Mouse (Mus musculus) splenic B cell, adult 2 months (primary cell): ENCODE results near the gene Pank2.

Experiments
- DNase-seq: peaks from one replicate; pipeline ENCODE4 v3.0.0-alpha.2; 2011; ENCODE audit warnings: low read depth, low spot score
- H3K27me3 ChIP-seq: 2 replicates; pipeline ENCODE4 v1.6.1; 2012; ENCODE audit warnings: mild to moderate bottlenecking, low read length, moderate library complexity, mixed read lengths; ENCODE audit not compliant: control insufficient read depth, poor library complexity, insufficient read depth, severe bottlenecking
- H3K36me3 ChIP-seq: 2 replicates; pipeline ENCODE4 v1.6.1; 2012; ENCODE audit warnings: mild to moderate bottlenecking, low read length, moderate library complexity, mixed read lengths; ENCODE audit not compliant: control insufficient read depth, poor library complexity, insufficient read depth, severe bottlenecking

Pank2 gene

DNA sequence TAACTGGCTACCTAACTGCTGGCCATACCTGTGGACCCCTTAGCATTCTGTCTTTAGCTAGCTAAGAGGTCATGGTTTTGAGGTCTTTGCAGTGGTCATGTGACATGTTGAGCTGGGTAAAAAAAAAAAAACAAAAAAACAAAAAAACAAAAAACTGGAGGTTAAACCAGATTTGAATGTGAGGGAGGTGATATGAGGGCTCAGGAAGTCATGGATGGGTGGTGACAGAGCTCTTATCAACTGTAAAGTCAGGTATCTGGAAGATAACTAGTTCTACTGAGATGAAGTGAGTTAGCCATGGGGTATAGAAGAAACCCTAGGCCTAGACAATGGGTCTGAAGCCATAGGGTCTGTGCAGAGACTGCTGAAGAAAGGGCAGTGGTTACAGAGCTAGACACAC, 20.1 kb upstream of the Pank2 start:
- H3K36me3 ChIP-seq = peaks cover 24% of the 10 kb centered on the region
- no peak for DNase-seq
- no peaks in the 10 kb centered on the region for H3K27me3 ChIP-seq

DNA sequence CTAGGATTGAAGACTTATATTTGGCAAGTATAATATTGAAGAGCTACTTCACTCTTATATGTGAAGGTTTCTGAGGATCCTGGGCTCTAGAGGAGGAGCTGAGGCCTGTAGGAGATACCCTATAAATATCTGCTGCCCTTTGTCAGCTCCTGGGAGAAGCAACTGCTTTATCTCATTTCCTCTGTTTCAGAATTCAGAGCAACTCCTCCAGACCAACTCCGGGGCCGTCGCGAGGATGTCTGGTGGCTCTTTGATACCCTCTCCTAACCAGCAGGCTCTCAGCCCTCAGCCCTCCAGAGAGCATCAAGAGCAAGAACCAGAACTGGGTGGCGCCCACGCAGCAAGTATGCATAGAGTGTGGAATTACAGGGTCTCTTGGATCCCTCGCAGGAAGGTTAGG, 19.4 kb upstream of the Pank2 start:
- Histone ChIP-seq H3K27me3 (no peaks in the 10 kb centered on the region), H3K36me3 (peaks cover 24% of the 10 kb centered on the region)
- no peak for DNase-seq

DNA sequence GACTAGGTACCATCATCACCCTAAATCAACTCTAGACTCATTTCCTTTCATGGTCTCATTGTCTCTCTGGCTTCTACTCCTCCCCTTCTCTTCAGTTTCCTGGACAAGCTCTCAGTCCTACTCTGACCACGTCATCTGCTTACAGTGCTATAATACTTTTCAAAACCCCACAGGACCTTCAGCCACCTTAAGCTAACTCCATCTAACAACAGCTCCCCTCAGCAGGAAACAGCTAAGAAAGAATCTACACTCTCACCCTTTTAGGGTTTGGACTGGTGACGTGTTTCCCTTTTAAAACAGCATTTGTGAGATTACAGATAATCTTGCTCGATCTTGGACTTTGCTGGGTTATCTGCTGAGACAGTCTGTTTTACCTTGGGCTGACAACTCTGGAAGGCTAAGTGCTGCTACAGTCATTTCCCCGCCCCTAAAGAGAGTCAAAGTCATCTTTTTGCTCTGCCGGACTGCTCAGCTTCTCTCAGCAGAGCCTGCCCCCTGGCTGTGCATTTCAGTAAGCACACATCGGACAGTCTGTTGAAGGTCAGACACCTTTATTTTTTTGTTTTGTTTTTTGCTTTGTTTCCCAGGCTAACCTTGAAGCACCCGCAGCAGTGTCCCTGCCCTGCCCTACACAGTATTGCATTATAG, 8.5 kb upstream of the Pank2 start:
- no peaks in the 10 kb centered on the region for H3K27me3 ChIP-seq
- DNase-seq = peak; percentile 83

DNA sequence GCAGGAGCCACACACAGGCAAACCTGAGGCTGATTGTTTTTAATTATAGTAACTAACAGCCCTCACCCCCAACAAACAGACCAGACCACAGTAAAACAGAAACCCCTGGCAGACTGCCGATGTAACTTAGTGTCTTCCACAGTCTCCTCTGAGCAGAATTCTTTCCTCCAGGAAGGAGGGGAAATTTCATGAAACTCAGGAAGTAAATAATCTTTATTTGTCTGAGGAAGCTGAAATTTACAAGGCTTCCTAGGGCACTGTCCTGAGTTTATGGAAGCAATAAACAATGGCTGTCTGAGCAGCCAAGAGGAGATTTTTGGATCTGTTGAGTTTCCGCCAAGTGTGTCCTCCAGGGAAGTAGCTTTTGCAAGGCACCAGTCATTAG, 8.0 kb upstream of the Pank2 start:
- no peaks in the 10 kb centered on the region for H3K27me3 ChIP-seq
- H3K36me3 ChIP-seq = no peaks in the 10 kb centered on the region
- DNase-seq = no peak

More for the DNA sequence above, 8.5 kb upstream of the Pank2 start:
- no peaks in the 10 kb centered on the region for H3K36me3 ChIP-seq

DNA sequence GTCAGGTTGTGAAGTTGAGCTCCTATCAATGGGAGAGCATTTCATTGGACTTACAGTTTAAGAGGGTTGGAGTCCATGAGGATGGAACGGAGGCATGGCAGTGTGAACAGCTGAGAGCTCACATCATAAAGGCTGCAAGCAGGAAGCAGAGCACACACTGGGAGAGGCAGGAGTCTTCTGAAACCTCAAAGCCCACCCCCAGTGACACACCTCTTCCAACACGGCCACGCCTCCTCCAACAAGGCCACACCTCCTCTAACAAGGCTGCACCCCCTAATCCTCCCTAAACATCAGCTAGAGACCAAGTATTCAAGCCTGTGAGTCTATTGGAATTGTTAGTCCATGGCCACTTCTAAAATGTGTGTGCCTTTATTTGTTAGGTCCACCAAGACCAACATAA, 6.6 kb upstream of the Pank2 start:
- DNase-seq = no peak
- no peaks in the 10 kb centered on the region for H3K36me3 ChIP-seq
- no peaks in the 10 kb centered on the region for H3K27me3 ChIP-seq

DNA sequence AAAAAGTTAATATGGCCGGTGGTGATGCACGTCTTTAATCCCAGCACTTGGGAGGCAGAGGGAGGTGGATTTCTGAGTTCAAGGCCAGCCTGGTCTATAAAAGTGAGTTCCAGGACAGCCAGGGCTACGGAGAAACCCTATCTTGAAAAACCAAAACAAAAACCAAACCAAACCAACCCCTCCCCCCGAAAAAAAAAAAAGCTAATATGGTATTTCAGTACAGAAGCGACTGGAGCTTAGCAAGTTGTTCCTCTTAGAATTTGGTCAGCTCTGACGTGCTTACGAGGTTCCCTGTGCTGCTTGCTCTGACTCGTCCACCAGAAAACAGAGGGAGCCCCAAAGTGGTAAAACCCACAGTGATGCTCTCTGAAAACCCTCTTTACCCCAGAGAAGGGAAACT, 3.6 kb upstream of the Pank2 start:
- no peaks in the 10 kb centered on the region for H3K27me3 ChIP-seq
- no peak for DNase-seq

DNA sequence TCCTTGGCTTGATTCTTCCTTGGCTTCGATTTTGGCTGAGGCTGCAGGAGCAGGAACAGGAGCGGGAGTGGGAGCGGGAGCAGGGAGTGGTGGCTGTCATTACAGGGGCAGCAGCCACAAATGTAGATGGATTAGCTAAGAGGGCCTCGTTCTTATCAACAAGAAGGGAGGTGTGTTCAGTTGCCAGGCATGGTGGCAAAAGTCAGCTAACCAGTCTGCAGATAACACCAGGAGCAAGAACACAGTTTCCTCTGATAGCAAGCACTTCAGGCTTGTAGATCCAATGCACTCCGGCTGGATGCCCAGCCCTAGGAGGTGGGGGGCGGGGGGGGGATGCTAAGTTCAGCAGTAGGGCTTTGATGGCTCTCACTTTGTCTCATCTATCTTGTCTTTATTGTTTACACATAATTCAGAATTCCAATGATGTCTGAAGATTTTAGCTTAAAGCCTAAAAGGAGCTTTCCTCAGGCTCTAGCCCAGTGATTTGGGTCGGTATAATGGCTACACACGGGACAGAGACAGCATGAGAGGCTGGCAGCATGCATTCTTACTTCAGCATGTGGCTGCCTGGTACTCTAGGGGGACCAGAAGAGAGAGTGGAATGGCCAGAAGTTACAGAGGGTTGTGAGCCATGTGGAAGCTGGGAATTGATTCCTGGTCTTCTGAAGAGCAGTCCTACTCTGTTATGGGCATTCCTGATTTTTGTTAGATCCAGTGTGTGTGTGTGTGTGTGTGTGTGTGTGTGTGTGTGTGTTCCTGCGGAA, 1.6 kb upstream of the Pank2 start:
- Histone ChIP-seq H3K36me3 (no peaks in the 10 kb centered on the region), H3K27me3 (no peaks in the 10 kb centered on the region)
- DNase-seq = no peak

More for the DNA sequence above, 3.6 kb upstream of the Pank2 start:
- no peaks in the 10 kb centered on the region for H3K36me3 ChIP-seq

DNA sequence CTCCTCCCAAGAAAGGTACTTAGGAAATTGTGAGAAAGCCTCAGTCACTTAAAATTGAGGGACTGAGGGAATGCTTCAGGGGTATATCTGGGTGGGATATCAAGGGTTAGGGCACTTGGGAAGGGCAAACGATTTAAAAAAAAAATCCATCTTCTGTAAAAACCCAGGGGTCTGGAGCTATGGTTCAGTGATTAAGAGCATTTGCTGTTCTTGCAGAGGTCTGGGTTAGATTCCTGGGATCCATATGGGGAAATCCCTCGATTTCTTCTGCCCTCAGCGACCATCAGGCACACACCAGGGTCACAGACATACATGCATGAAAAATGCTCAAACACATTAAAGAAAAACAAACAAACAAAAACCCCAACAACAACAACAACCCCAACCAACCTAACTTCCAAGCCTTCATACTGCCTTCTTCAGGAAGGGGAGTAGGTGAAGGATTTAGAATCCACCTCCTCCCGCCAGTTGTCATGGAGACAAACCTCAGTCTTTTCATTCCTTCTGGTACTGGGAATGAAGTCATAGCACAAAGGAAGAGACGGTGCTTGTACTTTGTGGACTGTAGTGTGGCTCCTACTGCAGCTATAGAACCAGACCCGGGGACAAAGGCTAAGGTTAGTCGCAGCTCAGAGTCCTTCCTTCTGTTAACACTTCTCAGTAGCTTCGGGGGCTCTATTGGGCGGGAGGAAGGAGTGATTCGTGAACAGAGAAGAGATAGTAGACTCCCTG, 648 bp upstream of the Pank2 start:
- H3K36me3 ChIP-seq = no peaks in the 10 kb centered on the region

DNA sequence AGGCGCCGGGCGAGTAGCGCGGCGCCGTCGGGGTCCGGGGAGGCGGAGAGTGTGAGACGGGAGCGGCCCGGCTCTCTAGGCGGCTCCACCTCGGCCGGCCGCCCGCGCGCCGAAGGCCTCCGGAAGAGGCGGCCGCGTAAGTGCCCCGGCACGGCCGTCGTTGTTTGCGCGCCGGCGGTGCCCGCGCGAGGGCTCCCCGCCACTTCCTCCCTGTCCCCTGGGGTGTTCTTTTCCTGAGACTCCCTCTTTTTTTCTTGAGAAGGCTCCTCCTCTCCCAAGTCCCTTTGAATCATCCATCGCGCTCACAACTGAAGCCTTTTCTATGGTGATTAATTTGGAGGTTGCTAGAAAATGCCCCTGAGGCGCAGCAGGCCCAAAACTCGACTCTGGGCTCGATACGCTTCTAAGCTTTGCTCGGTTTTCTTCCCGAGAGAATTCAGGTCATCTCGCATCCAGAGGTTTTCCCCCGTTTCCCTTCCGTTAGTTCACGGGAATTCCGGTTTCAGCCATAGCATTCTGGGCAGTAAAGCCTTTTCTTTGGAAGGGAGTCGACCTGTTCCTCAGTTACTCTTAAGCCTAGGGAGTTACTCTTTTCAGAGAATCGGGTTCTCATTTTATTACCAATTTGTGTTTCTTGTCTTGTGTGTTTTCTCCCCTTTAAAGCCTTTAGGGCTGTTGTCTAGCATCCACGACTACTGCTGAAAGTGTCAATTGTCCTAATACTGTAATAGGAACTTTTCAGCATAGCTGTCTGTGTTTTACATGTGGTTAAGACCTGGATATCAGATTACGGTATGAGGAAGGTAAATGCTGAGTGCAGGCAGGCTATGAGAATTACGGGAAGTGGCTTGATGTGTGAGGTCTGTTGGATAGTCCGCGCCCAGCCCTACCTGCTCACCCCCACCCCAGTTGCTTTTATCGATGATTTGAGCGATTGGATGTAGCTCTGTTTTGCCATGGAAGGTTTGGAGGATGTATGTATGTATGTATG, 680 bp downstream of the Pank2 start:
- Histone ChIP-seq H3K36me3 (no peaks in the 10 kb centered on the region), H3K27me3 (no peaks in the 10 kb centered on the region)
- DNase-seq = peak; percentile 47

More for the DNA sequence above, 648 bp upstream of the Pank2 start:
- no peaks in the 10 kb centered on the region for H3K27me3 ChIP-seq
- no peak for DNase-seq

DNA sequence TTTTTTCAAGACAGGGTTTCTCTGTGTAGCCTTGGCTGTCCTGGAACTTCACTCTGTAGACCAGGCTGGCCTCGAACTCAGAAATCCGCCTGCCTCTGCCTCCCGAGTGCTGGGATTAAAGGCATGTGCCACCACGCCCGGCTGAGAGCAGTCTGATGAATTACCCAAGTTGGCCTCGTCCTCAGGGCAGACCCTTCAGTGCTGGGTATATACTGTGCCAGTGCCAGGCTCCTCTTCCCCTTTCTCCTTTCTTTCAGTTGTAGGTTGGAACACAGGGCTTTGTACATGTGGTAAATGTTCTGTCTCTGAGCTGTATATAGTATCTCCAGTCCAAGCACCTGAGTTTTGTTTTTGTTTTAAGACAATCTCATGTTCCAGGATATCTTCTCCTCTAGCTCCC, 1.7 kb downstream of the Pank2 start:
- no peaks in the 10 kb centered on the region for H3K27me3 ChIP-seq
- DNase-seq = no peak
- no peaks in the 10 kb centered on the region for H3K36me3 ChIP-seq

DNA sequence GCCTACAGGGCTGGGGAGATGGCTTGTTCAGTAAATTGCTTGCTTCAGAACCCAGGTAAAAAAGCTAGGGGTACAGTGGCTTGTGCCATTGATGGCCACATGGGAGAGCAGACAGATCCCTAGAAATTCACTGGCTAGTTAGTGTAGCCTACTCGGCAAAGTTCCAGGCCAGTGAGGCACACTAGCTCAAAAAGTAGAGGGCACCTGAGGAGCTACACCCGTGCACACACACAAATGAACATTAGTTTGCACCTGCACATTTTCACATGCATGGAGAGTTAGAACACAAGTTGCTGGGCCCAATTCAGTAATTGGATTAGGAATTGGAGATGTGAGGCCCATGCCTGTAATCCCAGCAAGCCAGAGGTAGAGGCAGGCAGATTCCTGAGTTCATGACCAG, 2.8 kb downstream of the Pank2 start:
- H3K36me3 ChIP-seq = no peaks in the 10 kb centered on the region
- no peaks in the 10 kb centered on the region for H3K27me3 ChIP-seq
- DNase-seq = no peak

DNA sequence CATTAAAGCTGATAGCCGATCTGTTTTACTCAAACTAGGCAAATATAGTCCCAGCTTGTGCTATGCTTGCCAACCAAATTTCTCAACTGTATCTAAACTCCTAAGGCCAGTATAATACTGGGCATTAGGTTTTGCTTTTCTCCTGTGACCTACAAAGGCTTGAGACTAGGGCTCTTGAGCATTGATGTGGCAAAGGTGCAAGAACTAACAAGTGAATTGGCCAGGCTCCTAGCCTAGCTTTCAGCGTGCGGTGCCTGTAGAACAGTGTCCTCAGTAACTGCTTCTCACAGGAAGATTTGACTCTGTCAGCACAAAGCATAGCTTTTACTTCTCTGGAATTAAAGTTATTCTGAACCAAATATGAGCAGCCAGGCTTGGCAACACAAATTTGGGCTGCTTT, 13.2 kb downstream of the Pank2 start:
- DNase-seq = no peak
- no peaks in the 10 kb centered on the region for H3K27me3 ChIP-seq
- peaks cover 7% of the 10 kb centered on the region; the same call in 1 of the 2 replicates for H3K36me3 ChIP-seq

DNA sequence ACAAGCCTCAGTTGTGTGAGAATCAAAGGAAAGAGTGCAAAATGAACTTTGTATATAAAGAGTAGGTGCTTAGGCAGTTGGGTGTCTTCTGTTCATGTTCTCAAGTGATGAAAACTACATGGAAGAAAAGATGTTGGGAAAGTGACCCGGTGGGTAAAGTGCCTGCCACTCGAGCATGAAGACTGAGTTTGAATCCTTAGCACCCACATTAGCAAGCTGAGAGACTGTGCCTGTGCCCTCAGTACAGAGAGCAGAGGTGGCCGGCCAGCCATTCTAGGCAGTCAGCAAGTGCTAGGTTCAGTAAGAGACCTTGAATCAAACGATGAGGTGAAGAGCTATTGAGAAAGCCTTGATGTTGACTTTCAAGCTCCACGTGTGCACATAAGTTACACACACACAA, 14.4 kb downstream of the Pank2 start:
- no peaks in the 10 kb centered on the region for H3K27me3 ChIP-seq
- peaks cover 10% of the 10 kb centered on the region; the same call in 1 of the 2 replicates for H3K36me3 ChIP-seq
- DNase-seq = no peak

DNA sequence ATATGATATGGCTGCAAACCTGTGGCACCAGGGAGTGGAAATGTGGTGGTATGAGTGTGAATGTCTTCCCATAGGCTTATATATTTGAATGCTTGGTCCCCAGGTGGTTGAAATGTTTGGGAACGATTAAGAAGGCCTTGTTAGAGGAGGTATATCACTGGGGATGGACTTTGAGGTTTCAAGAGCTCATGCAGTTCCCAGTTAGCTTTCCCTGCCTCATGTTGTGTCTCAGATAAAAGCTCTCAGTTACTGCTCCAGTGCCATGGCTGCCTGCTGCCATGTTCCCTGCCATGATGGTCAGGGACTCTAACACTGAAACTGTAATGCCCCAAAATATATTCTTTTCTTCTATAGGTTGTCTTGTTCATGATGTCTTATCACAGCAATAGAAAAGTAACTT, 19.3 kb downstream of the Pank2 start:
- DNase-seq = no peak
- no peaks in the 10 kb centered on the region for H3K27me3 ChIP-seq
- H3K36me3 ChIP-seq = peaks cover 15% of the 10 kb centered on the region; the same call in 1 of the 2 replicates
